Mouse (Mus musculus) heart, embryonic 14.5 days (tissue): Measurements from ENCODE around the gene Ccdc6. TPM values are rescaled to one million over a fixed set of nuclear protein-coding genes. Genes with fewer than 3 reads are reported as not detected.

Experiments
- ATAC-seq: fragments of 200-750 bp; cut with Nextera tagmentation; 2 replicates; pipeline ENCODE4 v1.8.0; 2017; ENCODE audit warnings: low read depth, moderate TSS enrichment; ENCODE audit not compliant: insufficient number of reproducible peaks, insufficient read depth, low FRiP score
- H3K27ac ChIP-seq, 2 experiments: fragments of 200-500 bp in 1 of 2; fragments of 300-500 bp in 1 of 2; sonication (generic) in 1 of 2; replicated peaks in 1 of 2; 2 replicates each; pipeline ENCODE4 v1.5.1; 2012 to 2014; ENCODE audit warnings: low read depth in 2 of 2, low read length in 2 of 2, control low read depth in 1 of 2, mild to moderate bottlenecking in 1 of 2, mixed read lengths in 1 of 2; ENCODE audit not compliant: control insufficient read depth in 1 of 2, insufficient read depth in 1 of 2
- H3K27me3 ChIP-seq: fragments of 300-500 bp; sonication (generic); 2 replicates; pipeline ENCODE4 v1.6.1; 2014; ENCODE audit warnings: mild to moderate bottlenecking, low read length, control low read depth; ENCODE audit not compliant: control insufficient read depth, insufficient read depth
- H3K36me3 ChIP-seq: fragments of 300-500 bp; sonication (generic); 2 replicates; pipeline ENCODE4 v1.6.1; 2014; ENCODE audit warnings: mild to moderate bottlenecking, control low read depth, low read length, mixed read lengths; ENCODE audit not compliant: control insufficient read depth, insufficient read depth
- H3K4me1 ChIP-seq, 2 experiments: fragments of 200-500 bp in 1 of 2; fragments of 300-500 bp in 1 of 2; sonication (generic) in 1 of 2; 2 replicates each; pipeline ENCODE4 v1.6.1; 2012 to 2014; ENCODE audit warnings: low read length in 2 of 2, control low read depth in 1 of 2, mixed read lengths in 1 of 2; ENCODE audit not compliant: control insufficient read depth in 2 of 2, insufficient read depth in 2 of 2
- H3K4me2 ChIP-seq: fragments of 300-500 bp; sonication (generic); 2 replicates; pipeline ENCODE4 v1.6.1; 2014; ENCODE audit warnings: mild to moderate bottlenecking, low read length
- H3K4me3 ChIP-seq, 2 experiments: fragments of 200-500 bp in 1 of 2; fragments of 300-500 bp in 1 of 2; sonication (generic) in 1 of 2; 2 replicates each; pipeline ENCODE4 v1.5.1; 2012 to 2014; ENCODE audit warnings: low read length in 2 of 2, mild to moderate bottlenecking in 2 of 2, control low read depth in 1 of 2, low read depth in 1 of 2, moderate library complexity in 1 of 2; ENCODE audit not compliant: control insufficient read depth in 1 of 2, insufficient read depth in 1 of 2
- H3K9ac ChIP-seq: fragments of 300-500 bp; sonication (generic); 2 replicates; pipeline ENCODE4 v1.6.1; 2014; ENCODE audit warnings: mild to moderate bottlenecking, low read length
- H3K9me3 ChIP-seq: fragments of 300-500 bp; sonication (generic); 2 replicates; pipeline ENCODE4 v1.6.1; 2016; ENCODE audit warnings: low read length, control low read depth; ENCODE audit not compliant: control insufficient read depth
- WGBS: fragments of 180-500 bp; shearing (Covaris S2); extraction: QIAGEN DNeasy Blood & Tissue Kit; methylation state at CpG from one replicate; pipeline ENCODE4 v1.1.7; 2014; 5-methylcytosine and 5-hydroxymethylcytosine counted together
- polyA plus RNA-seq: library from polyadenylated mRNA; unstranded; fragments of >200 nt; fragmentation: Nextera tagmentation; extraction: Ambion mirVana; gene quantifications from 2 replicates; pipeline ENCODE4 v1.2.1, GENCODE M21; 2014

Ccdc6 gene
- polyA plus RNA-seq, 1 experiment from 2014 or later, result 24.8 TPM

GRCm38 (mm10) chr10:70196666-70197065 is 99.7 kb downstream of the Ccdc6 start:
- Histone ChIP-seq H3K36me3 (peaks cover 23% of the 10 kb centered on the region), H3K27ac (no peak overlapping the region), H3K9me3 (no peaks in the 10 kb centered on the region), H3K4me2 (no peak overlapping the region), H3K4me1 (peaks cover 0 to 3% of the 10 kb centered on the region in 2 experiments; a peak in 1 of 4 replicates), H3K4me3 (no peak overlapping the region), H3K9ac (no peak overlapping the region), H3K27me3 (no peaks in the 10 kb centered on the region)
- WGBS, result 85% methylated on average over 6 of the region's 6 CpGs
- no peak for ATAC-seq

GRCm38 (mm10) chr10:70197601-70198000 is 100.7 kb downstream of the Ccdc6 start:
- 90% methylated on average over 2 of the region's 2 CpGs for WGBS
- Histone ChIP-seq H3K27me3 (no peaks in the 10 kb centered on the region), H3K4me2 (no peak overlapping the region), H3K36me3 (peaks cover 15% of the 10 kb centered on the region), H3K4me1 (peaks cover 0 to 3% of the 10 kb centered on the region in 2 experiments; a peak in 1 of 4 replicates), H3K4me3 (no peak overlapping the region), H3K27ac (no peak overlapping the region), H3K9ac (no peak overlapping the region), H3K9me3 (no peaks in the 10 kb centered on the region)
- ATAC-seq, result no peak

- no peak for ATAC-seq
- H3K4me3 ChIP-seq, result no peak overlapping the region
- H3K36me3 ChIP-seq, result peaks cover 10% of the 10 kb centered on the region
- no peak overlapping the region for H3K9ac ChIP-seq
- H3K27me3 ChIP-seq, result no peaks in the 10 kb centered on the region
- H3K4me1 ChIP-seq, result peaks cover 0 to 3% of the 10 kb centered on the region in 2 experiments; a peak in 1 of 4 replicates
- no peaks in the 10 kb centered on the region for H3K9me3 ChIP-seq
- no peak overlapping the region for H3K27ac ChIP-seq
- H3K4me2 ChIP-seq, result no peak overlapping the region
- WGBS, result 71% methylated on average over 6 of the region's 6 CpGs
These were observed 101.1 kb downstream of the Ccdc6 start for GRCm38 (mm10) chr10:70198012-70198411.

- no peak overlapping the region for H3K9ac ChIP-seq
- H3K27ac ChIP-seq, result no peak overlapping the region
- ATAC-seq, result no peak
- peaks cover 0 to 3% of the 10 kb centered on the region in 2 experiments; a peak in 1 of 4 replicates for H3K4me1 ChIP-seq
- H3K9me3 ChIP-seq, result no peaks in the 10 kb centered on the region
- no peak overlapping the region for H3K4me3 ChIP-seq
- H3K4me2 ChIP-seq, result no peak overlapping the region
- WGBS, result 91% methylated on average over 7 of the region's 7 CpGs
- H3K27me3 ChIP-seq, result no peaks in the 10 kb centered on the region
- H3K36me3 ChIP-seq, result peaks cover under 1% of the 10 kb centered on the region; the same call in 1 of the 2 replicates
These were observed 102.1 kb downstream of the Ccdc6 start for GRCm38 (mm10) chr10:70198951-70199463.

GRCm38 (mm10) chr10:70199466-70200210 is 102.7 kb downstream of the Ccdc6 start:
- Histone ChIP-seq H3K4me2 (no peak overlapping the region), H3K27me3 (no peaks in the 10 kb centered on the region), H3K9me3 (no peaks in the 10 kb centered on the region), H3K27ac (no peak overlapping the region), H3K4me3 (no peak overlapping the region), H3K9ac (no peak overlapping the region), H3K4me1 (peaks cover 0 to 3% of the 10 kb centered on the region in 2 experiments; a peak in 1 of 4 replicates), H3K36me3 (no peaks in the 10 kb centered on the region)
- 84% methylated on average over 6 of the region's 6 CpGs for WGBS
- ATAC-seq, result no peak

GRCm38 (mm10) chr10:70200889-70201500 is 104.1 kb downstream of the Ccdc6 start:
- H3K4me3 ChIP-seq, result no peak overlapping the region
- no peaks in the 10 kb centered on the region for H3K4me1 ChIP-seq
- no peaks in the 10 kb centered on the region for H3K27me3 ChIP-seq
- no peaks in the 10 kb centered on the region for H3K36me3 ChIP-seq
- ATAC-seq, result no peak
- WGBS, result 72% methylated on average over 12 of the region's 12 CpGs
- H3K27ac ChIP-seq, result no peak overlapping the region
- H3K9me3 ChIP-seq, result no peaks in the 10 kb centered on the region
- no peak overlapping the region for H3K4me2 ChIP-seq
- no peak overlapping the region for H3K9ac ChIP-seq

- Histone ChIP-seq H3K36me3 (no peaks in the 10 kb centered on the region), H3K9ac (no peak within 1 kb of the TSS), H3K4me3 (no peak within 1 kb of the TSS), H3K27ac (no peak within 1 kb of the TSS), H3K27me3 (no peaks in the 10 kb centered on the region), H3K9me3 (no peaks in the 10 kb centered on the region), H3K4me2 (0 out of 2 replicates have a peak within 1 kb of the TSS, but pooled peaks have one; percentile 3), H3K4me1 (no peaks in the 10 kb centered on the region)
- ATAC-seq, result no peak
- WGBS, result 66% methylated on average over 17 of the region's 17 CpGs
These were observed 107.8 kb downstream of the Ccdc6 start, which contains the start of gene Mrln for GRCm38 (mm10) chr10:70204505-70205399. Gene Mrln (plus strand): TSS chr10:70204664.
